Mouse (Mus musculus) neural tube, embryonic 13.5 days (tissue): ENCODE results near the gene Vpreb3. TPM values are rescaled to one million over a fixed set of nuclear protein-coding genes. Genes with fewer than 3 reads are reported as not detected.

Source experiments
- ATAC-seq: fragments of 200-750 bp; cut with Nextera tagmentation; 2 replicates; pipeline ENCODE4 v1.8.0; 2017; ENCODE audit warnings: low read depth, mild to moderate bottlenecking, moderate TSS enrichment, moderate library complexity
- H3K27ac ChIP-seq: fragments of 300-500 bp; sonication (generic); replicated peaks from 2 replicates; pipeline ENCODE4 v1.5.1; 2015; ENCODE audit warnings: moderate library complexity, mild to moderate bottlenecking, inconsistent platforms
- H3K27me3 ChIP-seq: fragments of 300-500 bp; sonication (generic); 2 replicates; pipeline ENCODE4 v1.6.1; 2015; ENCODE audit warnings: mild to moderate bottlenecking, inconsistent platforms
- H3K36me3 ChIP-seq: fragments of 300-500 bp; sonication (generic); 2 replicates; pipeline ENCODE4 v1.6.1; 2015; ENCODE audit warnings: mild to moderate bottlenecking, inconsistent platforms
- H3K4me1 ChIP-seq: fragments of 300-500 bp; sonication (generic); replicated peaks from 2 replicates; pipeline ENCODE4 v1.6.1; 2015; ENCODE audit warnings: inconsistent platforms
- H3K4me2 ChIP-seq: fragments of 300-500 bp; sonication (generic); 2 replicates; pipeline ENCODE4 v1.6.1; 2015; ENCODE audit warnings: inconsistent platforms, mild to moderate bottlenecking, moderate library complexity
- H3K4me3 ChIP-seq: fragments of 300-500 bp; sonication (generic); 2 replicates; pipeline ENCODE4 v1.5.1; 2015; ENCODE audit warnings: mild to moderate bottlenecking, inconsistent platforms
- H3K9ac ChIP-seq: fragments of 300-500 bp; sonication (generic); 2 replicates; pipeline ENCODE4 v1.6.1; 2015; ENCODE audit warnings: moderate library complexity, mild to moderate bottlenecking, inconsistent platforms
- H3K9me3 ChIP-seq: fragments of 300-500 bp; sonication (generic); 2 replicates; pipeline ENCODE4 v1.6.1; 2016; ENCODE audit warnings: inconsistent platforms
- WGBS: fragments of 180-500 bp; shearing (Covaris S2); methylation state at CpG from one replicate; pipeline ENCODE4 v1.1.7; 2015; 5-methylcytosine and 5-hydroxymethylcytosine counted together
- polyA plus RNA-seq: library from polyadenylated mRNA; unstranded; fragments of >200 nt; fragmentation: Nextera tagmentation; extraction: Ambion mirVana; gene quantifications from 2 replicates; pipeline ENCODE4 v1.2.1, GENCODE M21; 2015

Gene Vpreb3
- polyA plus RNA-seq, result 1.2 TPM in 2 replicates

DNA sequence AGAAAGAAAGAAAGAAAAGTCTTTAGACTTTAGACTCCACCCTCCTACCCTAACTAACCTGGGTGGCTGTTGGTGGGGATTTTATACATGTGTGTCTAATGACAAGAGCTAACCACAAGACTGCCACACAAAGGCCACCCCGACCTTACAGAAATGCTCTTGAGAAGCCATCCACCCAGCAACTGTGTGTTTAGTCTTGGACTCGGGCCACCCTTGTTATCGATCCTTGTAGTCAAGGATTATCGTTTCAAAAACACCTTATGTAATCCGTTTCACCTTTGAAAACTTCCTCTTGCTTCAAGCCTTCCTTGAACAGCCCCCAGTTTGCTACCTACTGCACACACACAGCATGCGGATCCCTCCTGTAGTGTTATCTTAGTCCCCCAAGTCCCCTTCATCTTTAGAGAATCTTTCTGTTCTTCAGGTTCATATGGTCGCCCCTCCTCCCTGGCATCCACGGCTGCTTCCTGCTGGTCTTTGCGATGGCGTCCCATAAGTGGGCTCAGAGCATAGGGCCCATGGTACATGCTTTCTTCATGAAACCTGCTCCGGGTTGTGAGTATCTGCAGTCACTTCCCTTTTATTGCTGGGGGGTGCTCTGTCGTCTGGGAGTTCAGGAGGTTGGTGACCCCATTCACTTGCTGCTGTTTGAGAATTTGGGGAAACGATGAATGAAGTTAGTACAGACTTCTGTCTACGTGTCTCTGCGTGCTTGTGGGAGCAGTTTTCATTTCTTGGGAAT is at the start of gene Vpreb3:
Gene Vpreb3 (plus strand): TSS at position 322 of the 742 bp plus-strand sequence.
- 84% methylated on average over 15 of the region's 15 CpGs for WGBS
- ATAC-seq, result no peak
- Histone ChIP-seq H3K36me3 (no peaks in the 10 kb centered on the region), H3K4me2 (0 out of 2 replicates have a peak within 1 kb of the TSS, but pooled peaks have one; percentile 14), H3K4me1 (peaks cover 32% of the 10 kb centered on the region), H3K27ac (peak within 1 kb of the TSS; percentile 71), H3K9me3 (no peaks in the 10 kb centered on the region), H3K4me3 (no peak within 1 kb of the TSS), H3K9ac (no peak within 1 kb of the TSS), H3K27me3 (peaks cover 4% of the 10 kb centered on the region; the same call in 1 of the 2 replicates)

DNA sequence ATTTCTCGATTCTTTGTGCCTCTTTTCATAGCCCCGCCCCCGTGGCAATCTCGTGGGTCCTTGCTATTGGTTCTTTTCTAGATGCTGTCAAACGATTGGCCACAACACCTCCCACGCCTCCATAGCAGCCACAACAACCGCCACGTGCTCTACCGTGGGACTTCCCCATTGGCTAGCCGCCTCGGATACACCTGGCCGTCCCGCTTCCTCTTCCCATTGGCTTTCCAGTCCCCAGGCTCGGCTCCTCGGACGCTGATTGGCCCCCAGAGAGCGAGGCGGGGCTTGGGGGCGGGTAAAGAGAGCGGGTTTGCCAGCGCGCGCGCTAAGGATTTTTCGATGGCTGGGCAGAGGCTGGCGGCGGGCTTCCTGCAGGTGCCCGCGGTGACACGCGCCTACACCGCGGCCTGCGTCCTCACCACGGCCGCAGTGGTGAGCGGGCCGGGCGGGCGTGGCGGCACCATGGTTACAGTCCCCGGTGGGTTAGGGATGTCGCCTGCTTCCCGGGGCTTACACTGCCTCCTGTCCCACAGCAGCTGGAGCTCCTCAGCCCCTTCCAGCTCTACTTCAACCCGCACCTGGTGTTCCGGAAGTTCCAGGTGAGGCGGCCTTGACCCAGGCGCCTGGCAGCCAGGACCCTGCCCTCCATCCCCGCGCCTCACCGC is 49.6 kb upstream of the Vpreb3 start, which contains the start of gene Derl3:
Gene Derl3 (plus strand): TSS at position 325 of the 662 bp plus-strand sequence.
- WGBS, result 1% methylated on average over 51 of the region's 51 CpGs
- Histone ChIP-seq H3K36me3 (peaks cover 47% of the 10 kb centered on the region), H3K4me1 (peaks cover 17% of the 10 kb centered on the region), H3K27me3 (no peaks in the 10 kb centered on the region), H3K4me2 (peak within 1 kb of the TSS; percentile 87), H3K9me3 (no peaks in the 10 kb centered on the region), H3K9ac (peak within 1 kb of the TSS; percentile 68), H3K4me3 (peak within 1 kb of the TSS; percentile 43), H3K27ac (peak within 1 kb of the TSS; percentile 63; the same call in 1 of the 2 replicates)
- ATAC-seq, result peak; percentile 99

DNA sequence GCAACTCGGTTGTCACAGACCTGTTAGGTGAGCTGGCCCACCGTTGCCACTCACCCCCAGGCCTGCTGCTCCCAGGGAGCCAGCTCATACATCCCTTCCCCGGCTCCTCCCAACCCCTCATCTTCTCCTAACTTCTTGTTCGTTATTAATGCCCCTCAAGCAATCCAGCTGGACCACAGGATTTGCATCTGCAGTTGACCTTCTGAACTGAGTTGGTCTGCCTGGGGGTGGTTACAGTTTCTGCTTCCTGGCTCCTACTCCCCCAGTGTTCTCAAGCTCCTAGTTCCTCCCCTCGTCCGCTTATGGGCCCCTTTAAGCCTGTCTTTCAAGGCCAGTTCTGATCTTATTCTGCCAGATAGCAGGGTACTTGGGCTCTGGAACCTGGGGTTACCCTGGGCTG is 48.3 kb upstream of the Vpreb3 start:
- no peak overlapping the region for H3K4me2 ChIP-seq
- 80% methylated on average over 6 of the region's 6 CpGs for WGBS
- H3K4me3 ChIP-seq, result no peak overlapping the region
- no peak overlapping the region for H3K9ac ChIP-seq
- H3K36me3 ChIP-seq, result peaks cover 59% of the 10 kb centered on the region
- no peaks in the 10 kb centered on the region for H3K9me3 ChIP-seq
- no peak overlapping the region for H3K27ac ChIP-seq
- H3K27me3 ChIP-seq, result no peaks in the 10 kb centered on the region
- no peak for ATAC-seq
- peaks cover 23% of the 10 kb centered on the region for H3K4me1 ChIP-seq

DNA sequence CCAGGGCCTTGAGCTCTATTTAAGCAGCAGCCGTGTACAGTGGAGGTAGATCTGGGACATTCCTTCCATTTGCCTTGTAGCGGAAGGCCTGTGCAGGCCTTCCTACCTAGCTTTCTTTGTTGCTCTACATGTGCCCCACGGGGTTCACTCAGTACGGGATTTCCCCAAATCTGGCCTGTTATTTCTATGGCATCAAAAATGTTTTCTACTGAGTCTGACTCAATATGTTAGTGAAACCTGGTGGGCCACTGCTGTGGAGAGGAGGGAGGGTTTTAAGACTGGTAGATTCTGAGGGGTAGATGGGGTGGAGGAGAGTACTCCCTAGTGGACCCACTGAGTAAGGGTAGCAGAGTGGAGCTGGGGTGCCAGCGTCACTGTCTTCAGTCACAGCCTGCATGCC is 47.1 kb upstream of the Vpreb3 start:
- no peaks in the 10 kb centered on the region for H3K9me3 ChIP-seq
- H3K36me3 ChIP-seq, result peaks cover 71% of the 10 kb centered on the region
- no peak overlapping the region for H3K27ac ChIP-seq
- 92% methylated on average over 5 of the region's 5 CpGs for WGBS
- H3K4me3 ChIP-seq, result no peak overlapping the region
- H3K4me2 ChIP-seq, result no peak overlapping the region
- H3K4me1 ChIP-seq, result peaks cover 23% of the 10 kb centered on the region
- no peak for ATAC-seq
- H3K27me3 ChIP-seq, result no peaks in the 10 kb centered on the region
- H3K9ac ChIP-seq, result no peak overlapping the region

DNA sequence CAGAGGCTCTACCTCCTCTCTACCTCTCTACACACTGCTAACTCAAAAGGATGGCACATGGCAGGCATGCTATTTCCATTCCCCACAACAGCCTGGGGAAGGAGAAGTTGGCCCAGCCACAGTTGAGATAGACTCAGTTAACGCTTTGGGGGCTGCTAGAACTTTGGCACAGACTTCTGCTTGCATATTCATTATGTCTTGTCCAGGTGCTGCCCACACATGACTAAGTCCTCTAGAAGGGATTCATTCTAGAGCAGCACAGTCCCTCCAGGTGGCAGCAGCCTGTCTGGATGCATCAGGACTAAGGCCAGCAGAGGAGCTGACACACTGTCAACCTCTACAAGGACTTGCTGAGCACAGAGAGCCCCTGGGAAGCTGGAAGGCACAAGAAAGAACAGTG is 46.6 kb upstream of the Vpreb3 start:
- peaks cover 23% of the 10 kb centered on the region for H3K4me1 ChIP-seq
- H3K4me2 ChIP-seq, result no peak overlapping the region
- peaks cover 75% of the 10 kb centered on the region for H3K36me3 ChIP-seq
- WGBS, result 100% methylated on average over 1 of the region's 1 CpGs
- no peak overlapping the region for H3K4me3 ChIP-seq
- no peaks in the 10 kb centered on the region for H3K9me3 ChIP-seq
- H3K27me3 ChIP-seq, result no peaks in the 10 kb centered on the region
- no peak overlapping the region for H3K9ac ChIP-seq
- ATAC-seq, result no peak
- H3K27ac ChIP-seq, result no peak overlapping the region

DNA sequence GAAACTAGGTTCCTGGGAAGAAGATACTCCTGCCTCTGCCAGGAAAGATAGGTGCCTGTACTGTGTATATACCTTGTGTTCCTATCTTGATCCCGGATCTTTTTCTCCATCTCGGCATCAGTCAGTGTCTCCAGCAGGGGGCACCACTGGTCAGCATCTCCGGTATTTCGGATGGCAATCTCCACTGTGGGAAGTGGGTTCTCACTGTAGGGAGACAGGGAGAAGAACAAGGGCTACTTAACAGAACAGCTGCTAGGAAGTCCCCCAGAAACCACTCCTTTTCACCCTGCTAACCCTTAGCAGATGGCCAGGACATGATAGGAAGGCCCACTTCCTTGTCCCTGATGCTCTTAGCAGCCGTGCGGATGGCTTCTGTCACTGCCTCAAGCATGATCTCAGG is 45.5 kb upstream of the Vpreb3 start:
- Histone ChIP-seq H3K4me3 (no peak overlapping the region), H3K9me3 (no peaks in the 10 kb centered on the region), H3K36me3 (peaks cover 87% of the 10 kb centered on the region), H3K4me1 (peaks cover 23% of the 10 kb centered on the region), H3K27me3 (no peaks in the 10 kb centered on the region), H3K4me2 (no peak overlapping the region), H3K9ac (0 out of 2 replicates have a peak overlapping the region, but pooled peaks have one; percentile 8), H3K27ac (peak overlapping the region; percentile 46; the same call in 1 of the 2 replicates)
- no peak for ATAC-seq
- 35% methylated on average over 6 of the region's 6 CpGs for WGBS

DNA sequence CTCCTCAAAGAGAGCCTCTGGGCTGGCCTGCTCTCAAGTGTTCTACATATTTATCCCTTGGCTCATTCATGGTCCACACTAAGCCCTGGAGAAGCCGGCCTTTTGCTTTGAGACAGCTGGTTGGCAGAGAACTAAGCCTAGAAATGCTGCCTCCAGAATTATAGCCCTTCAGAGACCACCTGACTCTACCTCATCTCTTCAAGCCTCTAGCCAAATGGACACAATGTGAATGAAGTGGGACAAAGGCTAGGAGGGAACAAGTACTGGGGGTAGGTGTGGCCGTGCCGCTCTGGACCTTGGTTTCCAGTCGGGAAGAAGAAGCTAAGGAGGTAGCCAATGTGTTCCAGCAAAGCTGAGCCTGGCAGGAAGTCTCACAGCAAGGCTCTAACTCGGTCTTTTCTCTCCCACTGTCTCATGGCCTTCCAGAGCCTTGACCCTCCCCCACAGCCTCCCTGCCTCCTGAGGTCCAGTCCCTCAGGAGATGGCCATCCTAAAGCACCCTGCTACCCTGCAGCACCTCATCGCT is 44.8 kb upstream of the Vpreb3 start:
- H3K9me3 ChIP-seq, result no peaks in the 10 kb centered on the region
- no peak for ATAC-seq
- peaks cover 23% of the 10 kb centered on the region for H3K4me1 ChIP-seq
- H3K9ac ChIP-seq, result no peak overlapping the region
- peak overlapping the region; percentile 46; the same call in 1 of the 2 replicates for H3K27ac ChIP-seq
- no peak overlapping the region for H3K4me3 ChIP-seq
- 80% methylated on average over 6 of the region's 6 CpGs for WGBS
- peaks cover 94% of the 10 kb centered on the region for H3K36me3 ChIP-seq
- H3K27me3 ChIP-seq, result no peaks in the 10 kb centered on the region
- H3K4me2 ChIP-seq, result no peak overlapping the region

DNA sequence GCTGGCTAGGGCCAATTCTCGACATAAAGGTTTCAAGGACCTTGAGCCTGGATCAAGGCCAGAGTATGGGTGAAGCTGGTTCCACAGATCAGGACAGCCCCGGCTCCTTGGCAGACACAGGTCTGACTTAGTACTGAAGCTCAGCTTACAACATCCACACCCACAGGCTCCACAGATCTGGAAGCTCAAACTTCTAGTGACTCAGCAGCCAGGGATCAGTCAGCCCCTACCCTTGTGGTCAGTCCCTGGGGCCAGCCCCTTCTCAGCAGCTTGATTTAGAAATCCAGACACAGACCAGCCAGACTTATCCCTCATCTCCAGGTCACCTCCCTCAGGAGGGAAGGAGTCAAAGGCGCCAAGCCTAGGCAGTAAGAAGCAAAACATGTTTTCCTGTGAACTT is 44.0 kb upstream of the Vpreb3 start:
- Histone ChIP-seq H3K9ac (no peak overlapping the region), H3K36me3 (peaks cover 98% of the 10 kb centered on the region), H3K4me3 (no peak overlapping the region), H3K27me3 (no peaks in the 10 kb centered on the region), H3K27ac (peak overlapping the region; percentile 46; the same call in 1 of the 2 replicates), H3K9me3 (no peaks in the 10 kb centered on the region), H3K4me2 (no peak overlapping the region), H3K4me1 (peaks cover 17% of the 10 kb centered on the region)
- ATAC-seq, result no peak
- 80% methylated on average over 3 of the region's 3 CpGs for WGBS

DNA sequence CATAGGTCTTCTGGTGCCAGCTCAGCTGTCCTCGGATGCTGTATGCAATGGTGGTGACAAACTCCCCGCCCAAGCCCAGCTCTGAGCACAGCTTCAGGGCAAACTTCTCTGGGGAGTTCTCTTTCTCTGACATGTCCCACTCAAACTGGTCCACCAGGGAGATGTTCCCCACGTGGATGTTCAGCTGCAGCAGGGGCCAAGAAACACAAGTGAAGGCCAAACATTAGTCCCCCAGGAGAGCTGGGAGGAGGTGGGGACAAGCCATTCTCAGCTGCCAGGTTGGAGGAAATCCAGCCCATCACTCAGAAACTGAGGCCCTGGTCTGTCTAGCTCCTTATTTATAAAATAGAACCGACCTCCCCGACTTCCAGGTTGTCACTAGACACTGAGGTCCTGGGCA is 38.5 kb upstream of the Vpreb3 start:
- H3K27me3 ChIP-seq, result no peaks in the 10 kb centered on the region
- ATAC-seq, result no peak
- H3K9me3 ChIP-seq, result no peaks in the 10 kb centered on the region
- peaks cover 94% of the 10 kb centered on the region for H3K36me3 ChIP-seq
- H3K27ac ChIP-seq, result no peak overlapping the region
- no peak overlapping the region for H3K9ac ChIP-seq
- H3K4me3 ChIP-seq, result no peak overlapping the region
- no peak overlapping the region for H3K4me2 ChIP-seq
- WGBS, result 83% methylated on average over 5 of the region's 5 CpGs
- no peaks in the 10 kb centered on the region for H3K4me1 ChIP-seq

DNA sequence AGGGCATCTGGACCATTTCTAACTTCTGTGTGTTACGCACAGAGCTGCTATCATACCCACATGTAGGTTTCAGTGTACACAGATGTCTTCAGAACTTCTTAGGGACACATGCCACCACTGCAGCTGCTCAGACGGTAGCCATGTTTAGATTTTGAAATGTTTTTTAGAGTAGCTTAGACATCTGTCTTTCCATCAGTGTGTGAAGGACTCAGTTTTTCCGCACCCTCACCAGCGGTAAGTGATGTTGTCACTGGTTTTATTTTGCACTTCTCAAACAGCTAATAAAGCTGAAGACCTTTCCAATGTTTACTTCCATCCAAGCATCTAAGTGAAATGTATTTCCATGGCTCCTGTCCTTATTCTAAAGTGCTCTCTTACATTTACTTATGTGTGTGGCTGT is 36.0 kb upstream of the Vpreb3 start:
- H3K4me1 ChIP-seq, result no peaks in the 10 kb centered on the region
- H3K36me3 ChIP-seq, result peaks cover 93% of the 10 kb centered on the region
- no peaks in the 10 kb centered on the region for H3K9me3 ChIP-seq
- no peak overlapping the region for H3K4me3 ChIP-seq
- H3K27me3 ChIP-seq, result no peaks in the 10 kb centered on the region
- no peak overlapping the region for H3K4me2 ChIP-seq
- WGBS, result 94% methylated on average over 4 of the region's 4 CpGs
- no peak for ATAC-seq
- no peak overlapping the region for H3K27ac ChIP-seq
- no peak overlapping the region for H3K9ac ChIP-seq

DNA sequence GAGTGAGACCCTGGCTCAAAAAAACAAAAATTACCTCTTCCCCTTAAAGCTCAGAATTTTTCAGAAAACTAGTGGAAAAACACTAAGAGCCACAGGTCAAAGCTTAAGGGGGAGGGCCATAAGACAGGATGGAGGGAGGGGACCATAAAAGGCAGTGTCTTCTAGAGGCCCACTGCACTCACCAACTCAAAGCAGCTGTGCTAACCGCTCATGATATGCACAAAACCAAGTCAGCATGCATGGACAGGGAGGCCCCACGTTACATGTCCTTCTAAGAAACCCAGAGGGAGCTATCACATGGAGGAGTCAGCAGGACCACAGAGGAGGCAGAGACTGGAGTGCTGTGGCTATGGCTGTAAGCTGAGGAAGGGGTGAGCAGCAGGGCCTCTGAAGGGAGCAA is 32.2 kb upstream of the Vpreb3 start:
- Histone ChIP-seq H3K27ac (no peak overlapping the region), H3K4me3 (no peak overlapping the region), H3K27me3 (no peaks in the 10 kb centered on the region), H3K9ac (no peak overlapping the region), H3K36me3 (peaks cover 87% of the 10 kb centered on the region), H3K4me1 (no peaks in the 10 kb centered on the region), H3K9me3 (no peaks in the 10 kb centered on the region), H3K4me2 (no peak overlapping the region)
- 88% methylated on average over 2 of the region's 2 CpGs for WGBS
- no peak for ATAC-seq

DNA sequence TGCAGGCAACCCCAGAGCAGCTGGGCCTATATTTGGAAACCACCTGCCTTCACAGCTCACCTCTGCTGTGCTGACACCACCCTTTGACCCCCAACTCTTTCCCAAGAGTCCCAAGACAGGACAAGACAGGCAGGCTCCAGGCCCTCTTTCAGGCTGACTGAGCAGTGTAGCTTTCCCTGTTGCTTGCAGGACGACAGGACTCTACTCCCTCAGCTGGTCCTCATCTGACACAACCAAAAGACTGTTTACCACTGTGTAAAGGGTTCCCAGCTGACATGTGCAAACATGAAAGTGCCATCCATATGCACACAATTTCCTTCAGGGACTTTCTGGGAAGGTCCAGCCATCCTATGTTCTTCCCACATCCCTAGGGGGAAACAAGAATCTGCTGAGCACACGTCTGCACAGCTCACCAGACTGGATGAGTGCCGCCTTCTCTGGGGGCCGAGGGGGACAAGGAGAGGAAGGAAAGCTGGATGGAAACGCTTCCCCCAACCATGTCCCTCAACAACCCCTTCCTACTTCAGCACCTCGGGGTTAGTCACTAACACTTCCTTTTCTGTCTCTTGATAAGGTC is 29.8 kb upstream of the Vpreb3 start:
- no peak overlapping the region for H3K4me3 ChIP-seq

More for the DNA sequence above, 29.8 kb upstream of the Vpreb3 start:
- Histone ChIP-seq H3K27me3 (no peaks in the 10 kb centered on the region), H3K27ac (no peak overlapping the region), H3K36me3 (peaks cover 81% of the 10 kb centered on the region), H3K4me1 (peaks cover 14% of the 10 kb centered on the region), H3K9me3 (no peaks in the 10 kb centered on the region), H3K4me2 (no peak overlapping the region), H3K9ac (no peak overlapping the region)
- 71% methylated on average over 6 of the region's 6 CpGs for WGBS
- ATAC-seq, result no peak
